Mouse (Mus musculus) neural tube, embryonic 14.5 days (tissue): ENCODE data around the gene Tkt. TPM values are rescaled to one million over a fixed set of nuclear protein-coding genes. Genes with fewer than 3 reads are reported as not detected.

Experiments used
- ATAC-seq: fragments of 200-750 bp; cut with Nextera tagmentation; 2 replicates; pipeline ENCODE4 v1.8.0; 2017; ENCODE audit warnings: low read depth, mild to moderate bottlenecking, moderate TSS enrichment, moderate library complexity
- H3K27ac ChIP-seq: fragments of 300-500 bp; sonication (generic); 2 replicates; pipeline ENCODE4 v1.5.1; 2014; ENCODE audit warnings: low read depth, mild to moderate bottlenecking, control low read depth, low read length, moderate library complexity, mixed read lengths
- H3K27me3 ChIP-seq: fragments of 300-500 bp; sonication (generic); 2 replicates; pipeline ENCODE4 v1.6.1; 2014; ENCODE audit warnings: low read length; ENCODE audit not compliant: control insufficient read depth, insufficient read depth
- H3K36me3 ChIP-seq: fragments of 300-500 bp; sonication (generic); 2 replicates; pipeline ENCODE4 v1.6.1; 2014; ENCODE audit warnings: low read length, mixed read lengths; ENCODE audit not compliant: control insufficient read depth, insufficient read depth
- H3K4me1 ChIP-seq: fragments of 300-500 bp; sonication (generic); 2 replicates; pipeline ENCODE4 v1.6.1; 2014; ENCODE audit warnings: low read length; ENCODE audit not compliant: control insufficient read depth, insufficient read depth
- H3K4me2 ChIP-seq: fragments of 300-500 bp; sonication (generic); 2 replicates; pipeline ENCODE4 v1.6.1; 2014; ENCODE audit warnings: mild to moderate bottlenecking, low read depth, low read length, control low read depth
- H3K4me3 ChIP-seq: fragments of 300-500 bp; sonication (generic); 2 replicates; pipeline ENCODE4 v1.5.1; 2014; ENCODE audit warnings: low read depth, low read length, control low read depth, mixed read lengths
- H3K9ac ChIP-seq: fragments of 300-500 bp; sonication (generic); replicated peaks from 2 replicates; pipeline ENCODE4 v1.6.1; 2014; ENCODE audit warnings: low read depth, mild to moderate bottlenecking, control low read depth, low read length, mixed read lengths
- H3K9me3 ChIP-seq: fragments of 300-500 bp; sonication (generic); 2 replicates; pipeline ENCODE4 v1.6.1; 2016; ENCODE audit warnings: low read length; ENCODE audit not compliant: control insufficient read depth
- whole genome bisulfite sequencing: fragments of 180-500 bp; shearing (Covaris S2); extraction: QIAGEN DNeasy Blood & Tissue Kit; methylation state at CpG from one replicate; pipeline ENCODE4 v1.1.7; 2014; 5-methylcytosine and 5-hydroxymethylcytosine counted together
- polyA plus RNA-seq: library from polyadenylated mRNA; unstranded; fragments of >200 nt; fragmentation: Nextera tagmentation; extraction: Ambion mirVana; gene quantifications from 2 replicates; pipeline ENCODE4 v1.2.1, GENCODE M21; 2014

Gene Tkt
- polyA plus RNA-seq, 1 experiment from 2014 or later: 81.9 TPM

DNA sequence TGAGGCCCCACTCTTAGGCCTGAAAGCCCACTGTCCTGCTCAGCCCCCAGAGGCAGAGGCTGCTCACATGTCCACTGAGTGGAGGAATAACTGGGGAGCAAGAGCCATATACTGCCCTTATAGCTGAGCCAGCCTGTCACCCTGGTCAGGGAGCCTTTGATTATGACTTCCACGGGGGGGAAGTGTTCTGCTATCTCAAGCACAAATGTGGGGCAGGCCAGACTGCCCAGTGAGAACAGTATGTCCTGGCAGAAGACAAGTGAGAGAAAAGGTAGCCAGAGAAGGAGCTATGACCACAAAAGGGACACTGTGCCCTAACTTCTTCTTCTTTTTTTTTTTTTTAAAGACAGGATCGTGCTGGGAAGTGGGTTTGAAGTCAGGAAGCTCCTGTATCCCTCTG is 49.0 kb downstream of the Tkt start:
- Histone ChIP-seq H3K27me3 (no peaks in the 10 kb centered on the region), H3K4me2 (no peak overlapping the region), H3K36me3 (0 out of 2 replicates have a peak, but pooled peaks cover 4% of the 10 kb centered on the region), H3K27ac (no peak overlapping the region), H3K4me1 (peaks cover 13% of the 10 kb centered on the region; the same call in 1 of the 2 replicates), H3K4me3 (no peak overlapping the region), H3K9ac (no peak overlapping the region), H3K9me3 (no peaks in the 10 kb centered on the region)
- no peak for ATAC-seq
- 78% methylated on average over 2 of the region's 2 CpGs for WGBS

DNA sequence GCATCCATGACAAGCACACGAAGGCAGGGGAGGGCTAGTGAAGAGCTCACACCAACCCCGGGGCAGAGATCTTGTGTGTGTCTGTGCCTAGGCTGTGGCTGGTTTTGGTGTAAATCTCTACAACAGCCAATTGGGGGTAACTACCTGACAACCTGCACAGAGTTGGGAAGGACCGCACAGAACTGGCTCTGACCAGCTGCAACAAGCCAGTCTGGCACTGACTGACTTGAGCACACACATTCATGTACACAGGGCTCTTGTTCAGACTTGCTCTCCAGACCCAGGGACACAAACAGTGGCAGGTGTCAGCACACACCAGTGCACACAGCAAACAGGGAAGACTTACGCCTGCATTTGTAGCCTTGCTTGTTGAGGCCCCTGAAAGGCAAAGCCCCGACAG is 58.7 kb downstream of the Tkt start:
- Histone ChIP-seq H3K27ac (no peak overlapping the region), H3K36me3 (no peaks in the 10 kb centered on the region), H3K4me2 (no peak overlapping the region), H3K4me3 (no peak overlapping the region), H3K9me3 (no peaks in the 10 kb centered on the region), H3K27me3 (no peaks in the 10 kb centered on the region), H3K9ac (no peak overlapping the region), H3K4me1 (no peaks in the 10 kb centered on the region)
- ATAC-seq: no peak
- WGBS: 94% methylated on average over 5 of the region's 5 CpGs

DNA sequence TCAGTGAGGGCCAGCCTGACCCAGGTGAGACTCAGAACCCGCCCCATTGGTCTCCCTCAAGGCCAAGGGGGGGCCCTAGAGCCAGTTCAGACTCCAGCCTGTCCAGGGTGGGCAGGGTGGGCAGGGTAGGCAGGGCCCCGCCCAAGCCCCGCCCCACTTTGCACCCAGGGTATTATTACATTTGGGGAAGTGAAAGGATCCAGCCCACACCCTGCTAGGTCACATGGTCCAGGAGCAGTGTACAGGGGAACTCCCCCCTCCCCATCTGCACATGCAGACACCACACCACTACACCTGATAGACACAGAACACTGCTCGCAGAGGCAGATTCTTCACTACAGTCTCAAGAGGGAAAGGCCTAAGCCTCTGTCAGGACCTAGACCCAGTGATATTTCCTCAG is 59.5 kb downstream of the Tkt start:
- no peak overlapping the region for H3K9ac ChIP-seq
- no peak for ATAC-seq
- 92% methylated on average over 4 of the region's 4 CpGs for WGBS
- H3K27me3 ChIP-seq: no peaks in the 10 kb centered on the region
- H3K9me3 ChIP-seq: no peaks in the 10 kb centered on the region
- no peaks in the 10 kb centered on the region for H3K4me1 ChIP-seq
- H3K36me3 ChIP-seq: no peaks in the 10 kb centered on the region
- H3K4me3 ChIP-seq: no peak overlapping the region
- no peak overlapping the region for H3K4me2 ChIP-seq
- H3K27ac ChIP-seq: no peak overlapping the region

DNA sequence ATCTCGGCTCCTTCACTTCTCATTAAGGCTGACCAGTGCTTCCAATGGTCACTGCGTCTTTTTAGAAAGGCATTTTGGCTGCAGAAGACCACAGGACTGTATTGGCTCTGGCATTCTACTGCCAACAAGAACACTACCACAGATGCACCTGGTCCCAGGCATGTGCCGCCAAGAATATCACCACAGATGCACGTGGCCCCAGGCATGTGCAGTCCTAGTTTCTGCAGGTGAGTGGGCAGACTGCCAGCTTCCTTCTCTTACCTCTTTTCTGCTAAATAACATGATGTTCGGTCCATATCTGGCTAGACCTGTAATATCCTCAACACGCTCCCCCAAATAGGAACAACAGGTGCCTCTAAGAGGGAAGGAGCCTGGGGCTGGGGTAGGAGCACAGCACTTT is 60.0 kb downstream of the Tkt start:
- Histone ChIP-seq H3K4me3 (no peak overlapping the region), H3K27ac (no peak overlapping the region), H3K36me3 (no peaks in the 10 kb centered on the region), H3K9ac (no peak overlapping the region), H3K4me1 (no peaks in the 10 kb centered on the region), H3K27me3 (no peaks in the 10 kb centered on the region), H3K9me3 (no peaks in the 10 kb centered on the region), H3K4me2 (no peak overlapping the region)
- 91% methylated on average over 6 of the region's 6 CpGs for WGBS
- no peak for ATAC-seq

DNA sequence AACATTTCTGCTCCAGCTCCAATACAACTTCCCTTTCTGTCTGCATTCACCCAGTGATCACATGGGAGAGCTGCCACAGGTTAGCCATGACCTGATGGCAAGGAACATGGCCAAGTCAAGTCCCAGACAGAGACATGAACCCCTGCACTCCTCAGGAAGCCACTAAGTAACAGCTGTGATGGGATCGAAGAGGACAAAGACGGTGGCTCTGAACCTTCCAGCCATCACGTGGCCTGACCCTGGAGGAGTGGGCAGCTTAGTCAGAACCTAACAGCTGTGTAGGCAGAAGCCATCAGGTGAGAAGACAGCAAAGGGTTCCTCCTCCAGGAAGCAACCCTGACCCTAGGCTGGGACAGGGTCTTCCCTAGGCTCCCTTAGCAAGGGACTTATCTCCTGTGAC is 61.3 kb downstream of the Tkt start:
- Histone ChIP-seq H3K9me3 (no peaks in the 10 kb centered on the region), H3K4me1 (no peaks in the 10 kb centered on the region), H3K27ac (no peak overlapping the region), H3K4me2 (no peak overlapping the region), H3K27me3 (no peaks in the 10 kb centered on the region), H3K4me3 (no peak overlapping the region), H3K36me3 (no peaks in the 10 kb centered on the region), H3K9ac (no peak overlapping the region)
- WGBS: 93% methylated on average over 3 of the region's 3 CpGs
- no peak for ATAC-seq

DNA sequence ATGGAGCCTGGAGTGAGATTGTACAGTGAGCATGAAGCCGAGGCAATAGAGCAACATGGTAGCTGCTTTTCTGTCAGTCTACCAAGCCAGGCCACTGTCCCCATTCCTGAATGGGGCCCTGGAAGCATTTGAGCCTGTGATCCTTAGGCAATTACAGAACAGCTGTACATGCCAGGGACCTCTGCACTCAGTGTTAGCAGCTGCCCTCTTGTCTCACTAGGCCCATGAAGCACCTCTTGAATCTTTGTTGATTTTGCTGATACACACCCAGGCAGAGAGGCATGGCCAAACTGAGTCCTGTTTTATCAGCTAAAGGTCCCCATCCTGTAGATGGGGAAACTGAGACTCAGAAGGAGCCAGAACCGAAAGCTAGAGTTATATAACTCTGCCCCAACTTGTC is 62.1 kb downstream of the Tkt start:
- H3K36me3 ChIP-seq: no peaks in the 10 kb centered on the region
- no peak overlapping the region for H3K27ac ChIP-seq
- H3K4me1 ChIP-seq: no peaks in the 10 kb centered on the region
- no peaks in the 10 kb centered on the region for H3K9me3 ChIP-seq
- no peak overlapping the region for H3K4me3 ChIP-seq
- ATAC-seq: no peak
- H3K9ac ChIP-seq: no peak overlapping the region
- no peak overlapping the region for H3K4me2 ChIP-seq
- no peaks in the 10 kb centered on the region for H3K27me3 ChIP-seq
- WGBS: 90% methylated on average over 2 of the region's 2 CpGs

DNA sequence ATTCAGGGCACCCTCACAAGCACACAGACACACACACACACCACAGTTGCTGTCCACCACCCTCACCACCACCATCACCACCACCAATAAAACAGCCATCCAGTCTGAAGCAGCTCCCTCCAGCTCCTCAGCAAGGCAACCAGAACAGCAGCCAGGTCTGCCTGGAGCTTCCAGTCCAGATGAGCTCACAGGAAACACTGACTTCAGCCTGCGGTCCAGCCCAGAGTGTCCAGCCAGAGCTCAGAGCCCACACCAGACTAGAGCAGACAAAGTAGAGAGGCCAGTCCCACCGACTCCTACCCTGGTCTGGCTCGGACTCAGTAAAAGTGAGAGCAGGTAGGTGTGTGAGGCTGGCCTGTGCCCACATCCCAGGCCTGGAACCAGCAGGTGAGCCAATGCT is 62.8 kb downstream of the Tkt start:
- Histone ChIP-seq H3K4me2 (no peak overlapping the region), H3K27me3 (no peaks in the 10 kb centered on the region), H3K9ac (no peak overlapping the region), H3K4me1 (no peaks in the 10 kb centered on the region), H3K36me3 (no peaks in the 10 kb centered on the region), H3K9me3 (no peaks in the 10 kb centered on the region), H3K4me3 (no peak overlapping the region), H3K27ac (no peak overlapping the region)
- 91% methylated on average over 3 of the region's 3 CpGs for WGBS
- ATAC-seq: no peak

DNA sequence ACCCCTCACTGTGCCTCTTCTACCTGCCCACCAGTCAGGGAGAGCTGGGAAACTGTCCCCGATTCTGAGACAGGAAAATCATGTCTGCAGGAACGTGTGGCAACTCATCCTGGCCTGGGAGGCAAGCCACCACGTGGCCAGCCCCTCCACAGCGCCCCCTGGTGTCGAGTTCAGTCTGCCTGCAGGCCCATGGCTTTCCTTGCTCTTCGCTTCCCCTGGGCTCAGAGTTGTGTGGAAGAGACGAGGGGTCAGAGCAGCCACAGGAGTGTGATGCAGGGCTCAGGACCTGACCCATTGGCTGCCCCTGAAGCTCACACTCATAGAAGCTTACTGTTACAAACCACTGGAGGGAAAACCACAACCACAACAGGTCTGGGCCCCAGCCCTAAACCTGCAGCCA is 64.4 kb downstream of the Tkt start:
- H3K4me3 ChIP-seq: no peak overlapping the region
- ATAC-seq: 0 out of 2 replicates have a peak, but pooled peaks have one; percentile 11
- no peak overlapping the region for H3K4me2 ChIP-seq
- H3K4me1 ChIP-seq: no peaks in the 10 kb centered on the region
- H3K9ac ChIP-seq: no peak overlapping the region
- no peaks in the 10 kb centered on the region for H3K36me3 ChIP-seq
- H3K27ac ChIP-seq: no peak overlapping the region
- WGBS: 18% methylated on average over 7 of the region's 7 CpGs
- H3K27me3 ChIP-seq: no peaks in the 10 kb centered on the region
- H3K9me3 ChIP-seq: no peaks in the 10 kb centered on the region

DNA sequence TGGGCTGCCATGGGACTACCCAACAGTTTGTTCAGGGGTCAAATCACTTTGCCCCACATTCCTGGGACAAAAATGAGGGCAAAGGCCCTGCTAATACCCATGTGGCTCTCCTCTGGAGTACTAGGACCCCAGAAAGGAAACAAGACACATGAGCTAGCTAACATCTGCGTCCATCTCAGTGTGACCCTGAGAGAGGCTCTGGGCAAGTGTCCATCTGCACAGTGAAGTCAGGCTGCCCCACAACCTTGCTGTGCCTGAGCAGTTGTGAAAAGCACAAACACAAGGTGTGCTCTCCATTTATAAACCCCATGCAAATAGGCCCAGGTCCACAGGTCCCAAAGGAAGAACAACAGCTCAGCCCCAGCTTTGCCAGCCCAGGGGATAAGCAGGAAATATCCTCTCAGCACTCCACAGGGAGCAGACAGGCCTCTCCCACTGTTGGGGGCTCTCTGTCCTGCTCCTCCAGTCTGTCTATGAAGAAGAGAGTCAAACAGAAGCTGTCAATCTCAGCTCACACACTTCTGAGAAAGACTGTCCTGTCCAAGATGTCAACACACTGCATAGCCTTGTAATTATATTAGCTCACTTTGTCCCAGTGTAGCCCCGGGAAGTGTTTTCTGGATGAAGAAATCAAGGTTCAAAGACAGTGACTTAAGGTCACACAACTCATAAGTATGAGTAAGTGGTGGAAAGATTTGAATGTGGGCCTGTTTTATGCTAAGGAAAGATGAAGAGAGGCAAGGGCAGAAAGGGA is 65.0 kb downstream of the Tkt start:
- Histone ChIP-seq H3K4me3 (no peak overlapping the region), H3K27me3 (no peaks in the 10 kb centered on the region), H3K9ac (no peak overlapping the region), H3K36me3 (no peaks in the 10 kb centered on the region), H3K4me1 (no peaks in the 10 kb centered on the region), H3K9me3 (no peaks in the 10 kb centered on the region), H3K4me2 (no peak overlapping the region), H3K27ac (no peak overlapping the region)
- ATAC-seq: no peak
- WGBS: 93% methylated on average over 2 of the region's 2 CpGs
